Mouse (Mus musculus): ENCODE measurements at regions not wholly inside any gene's neighbourhood (a gene's known extent, or its start where the extent isn't known, plus 50 kb on each side); places are given as distances from the start of the nearest gene placed in this dataset.
"Not testable (repeated sequence)": the region's sequence is repeated elsewhere in the genome, so short reads cannot be mapped to it uniquely, and the experiment has no call there.

DNA sequence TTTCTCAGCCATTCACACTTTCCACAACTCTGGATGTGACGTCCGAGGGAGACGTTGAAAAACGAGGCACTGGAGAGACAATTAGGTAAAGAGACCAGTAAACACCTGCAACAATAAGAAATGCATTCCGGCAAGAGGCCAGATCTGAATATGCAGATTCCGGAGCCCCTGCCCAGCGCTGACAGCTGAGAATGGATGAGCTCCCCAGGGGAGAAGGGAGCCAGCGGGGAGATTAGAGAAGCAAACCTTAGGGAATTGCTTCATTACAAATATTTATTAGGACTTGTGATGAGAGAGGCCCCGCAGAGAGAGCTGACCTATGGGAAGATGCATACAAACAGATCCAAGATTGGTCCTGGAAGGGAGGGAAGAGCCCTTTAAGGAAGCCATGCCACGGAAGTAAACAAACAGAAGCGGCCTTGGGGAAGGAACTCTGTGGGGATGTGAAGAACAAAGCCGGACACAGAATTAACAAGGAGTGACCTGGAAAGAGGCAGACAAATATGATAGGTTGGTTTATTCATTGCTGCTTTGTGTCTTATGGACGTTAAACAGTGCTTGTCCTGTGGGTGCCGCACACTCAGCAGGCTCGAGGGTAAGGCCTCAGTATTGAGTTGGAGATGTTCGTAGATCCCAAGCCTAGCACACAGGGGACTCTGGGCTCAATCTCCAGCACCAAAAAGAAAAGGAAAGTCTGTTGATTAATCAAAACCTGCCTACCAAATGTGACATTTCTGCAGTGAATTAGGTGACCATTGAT is 121.7 kb upstream of the Nebl start:
- DNase-seq (ENCODE audit: extremely low spot score in 1 of 2, low spot score in 1 of 2): no peak

- DNase-seq (ENCODE audit: extremely low spot score in 1 of 2, low spot score in 1 of 2): no peak
Measured at GRCm38 (mm10) chr2:17850741-17851140, 119.5 kb upstream of the Nebl start.

- no peak for DNase-seq (ENCODE audit: extremely low spot score in 1 of 2, low spot score in 1 of 2)
Measured at GRCm38 (mm10) chr2:17849267-17849666, 118.0 kb upstream of the Nebl start.

- DNase-seq (ENCODE audit: extremely low spot score in 1 of 2, low spot score in 1 of 2): not testable (repeated sequence)
Measured at GRCm38 (mm10) chr2:17845447-17846092, 114.3 kb upstream of the Nebl start.

DNA sequence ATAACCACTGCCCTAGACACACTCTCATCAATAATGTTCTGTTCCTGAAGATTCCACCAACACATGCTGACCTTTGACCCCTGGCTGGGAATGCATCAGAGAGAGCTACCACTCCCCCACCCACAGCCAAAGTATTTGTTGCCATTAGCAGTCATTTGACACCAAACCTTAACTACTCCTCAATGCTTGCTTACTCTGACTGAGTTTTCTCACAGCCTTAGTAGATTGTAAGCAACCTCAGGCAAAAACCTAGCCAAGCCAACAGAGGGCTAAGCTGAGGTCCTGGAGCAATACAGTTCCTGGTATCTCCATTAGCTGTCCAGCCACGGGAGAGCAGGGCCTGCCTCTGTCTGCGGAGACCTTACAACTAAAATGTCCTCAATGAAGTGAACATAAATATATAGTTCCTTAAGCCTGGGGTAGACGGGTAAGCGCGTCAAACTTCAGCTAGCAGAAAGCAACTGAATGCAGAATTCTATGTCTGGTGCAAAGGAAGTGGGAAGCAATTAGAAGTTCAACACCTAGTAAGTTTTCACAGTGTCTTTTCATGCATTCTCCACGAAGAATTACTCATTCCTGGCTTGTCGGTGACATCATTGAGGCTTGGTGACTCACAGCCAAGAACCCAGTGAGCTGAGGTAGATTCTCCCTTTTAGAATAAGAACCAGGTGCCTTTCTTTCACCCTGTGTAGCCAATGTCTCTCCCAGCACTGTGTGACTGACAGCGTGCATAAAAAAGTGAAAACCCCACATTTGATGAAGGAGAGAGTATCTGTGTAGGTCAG is 113.6 kb upstream of the Nebl start:
- DNase-seq (ENCODE audit: extremely low spot score in 1 of 2, low spot score in 1 of 2): no peak

DNA sequence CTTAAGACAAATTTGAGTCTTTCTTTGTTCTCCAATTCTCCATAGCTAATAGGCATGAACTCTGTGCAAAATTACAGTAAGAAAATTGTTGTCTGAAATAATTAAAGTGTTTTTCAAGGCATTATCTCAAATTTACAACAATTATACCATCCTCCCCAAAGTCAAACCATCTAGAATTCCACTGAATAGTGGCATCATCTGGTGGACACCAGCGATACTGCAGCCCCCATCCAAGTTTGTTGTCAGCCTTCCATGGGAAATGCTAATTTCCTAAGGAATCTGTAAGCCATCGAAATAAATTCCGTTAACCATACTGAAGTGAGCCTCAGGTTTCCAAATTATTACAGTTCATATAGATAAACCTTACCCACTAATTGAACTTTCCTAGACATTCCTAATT is 110.7 kb upstream of the Nebl start:
- DNase-seq (ENCODE audit: extremely low spot score in 1 of 2, low spot score in 1 of 2): peak in 1 of 2 experiments; percentile 55

- DNase-seq (ENCODE audit: extremely low spot score in 1 of 2, low spot score in 1 of 2): no peak
Measured at GRCm38 (mm10) chr2:17841546-17841945, 110.3 kb upstream of the Nebl start.

GRCm38 (mm10) chr2:17840941-17841498 is 109.8 kb upstream of the Nebl start:
- no peak for DNase-seq (ENCODE audit: extremely low spot score in 1 of 2, low spot score in 1 of 2)

- no peak for DNase-seq (ENCODE audit: extremely low spot score in 1 of 2, low spot score in 1 of 2)
Measured at GRCm38 (mm10) chr2:17839649-17840048, 108.4 kb upstream of the Nebl start.

DNA sequence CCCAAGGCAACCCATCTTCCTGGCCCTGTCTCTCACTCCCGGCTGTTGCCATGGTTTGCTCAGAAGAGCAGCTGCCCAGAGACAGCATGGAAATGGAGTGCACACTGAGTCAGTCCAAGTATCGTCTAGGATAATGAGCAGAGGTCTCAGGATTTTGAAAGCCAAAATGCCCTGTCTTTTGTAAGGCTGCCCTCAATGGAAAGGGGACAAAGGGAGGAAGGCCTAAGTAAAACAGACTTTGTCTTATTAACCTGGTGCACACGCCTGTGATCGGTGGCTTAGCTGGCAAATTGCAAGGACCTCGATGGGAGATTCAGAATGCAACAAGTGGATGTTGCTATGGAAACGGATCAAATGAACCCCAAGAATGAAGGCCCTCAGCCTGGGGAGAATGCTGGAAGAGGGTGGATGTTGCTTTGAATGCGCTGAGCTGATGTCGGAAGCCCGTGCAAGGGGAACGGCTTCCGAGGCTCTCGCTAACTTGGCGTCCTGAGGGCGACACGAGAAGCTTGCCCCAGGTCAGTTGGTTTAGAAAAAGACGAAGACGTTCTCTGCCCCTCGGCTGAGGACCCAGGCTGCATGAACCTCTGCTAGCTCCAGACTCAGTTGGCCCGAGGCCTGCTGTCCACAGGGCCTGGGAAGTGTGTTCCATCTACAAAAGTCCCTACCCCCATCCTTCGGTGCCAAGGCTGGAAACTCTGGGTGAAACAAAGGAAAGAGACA is 107.8 kb upstream of the Nebl start:
- no peak for DNase-seq (ENCODE audit: extremely low spot score in 1 of 2, low spot score in 1 of 2)

GRCm38 (mm10) chr2:17838381-17838680 is 107.1 kb upstream of the Nebl start:
- no peak for DNase-seq (ENCODE audit: extremely low spot score in 1 of 2, low spot score in 1 of 2)

DNA sequence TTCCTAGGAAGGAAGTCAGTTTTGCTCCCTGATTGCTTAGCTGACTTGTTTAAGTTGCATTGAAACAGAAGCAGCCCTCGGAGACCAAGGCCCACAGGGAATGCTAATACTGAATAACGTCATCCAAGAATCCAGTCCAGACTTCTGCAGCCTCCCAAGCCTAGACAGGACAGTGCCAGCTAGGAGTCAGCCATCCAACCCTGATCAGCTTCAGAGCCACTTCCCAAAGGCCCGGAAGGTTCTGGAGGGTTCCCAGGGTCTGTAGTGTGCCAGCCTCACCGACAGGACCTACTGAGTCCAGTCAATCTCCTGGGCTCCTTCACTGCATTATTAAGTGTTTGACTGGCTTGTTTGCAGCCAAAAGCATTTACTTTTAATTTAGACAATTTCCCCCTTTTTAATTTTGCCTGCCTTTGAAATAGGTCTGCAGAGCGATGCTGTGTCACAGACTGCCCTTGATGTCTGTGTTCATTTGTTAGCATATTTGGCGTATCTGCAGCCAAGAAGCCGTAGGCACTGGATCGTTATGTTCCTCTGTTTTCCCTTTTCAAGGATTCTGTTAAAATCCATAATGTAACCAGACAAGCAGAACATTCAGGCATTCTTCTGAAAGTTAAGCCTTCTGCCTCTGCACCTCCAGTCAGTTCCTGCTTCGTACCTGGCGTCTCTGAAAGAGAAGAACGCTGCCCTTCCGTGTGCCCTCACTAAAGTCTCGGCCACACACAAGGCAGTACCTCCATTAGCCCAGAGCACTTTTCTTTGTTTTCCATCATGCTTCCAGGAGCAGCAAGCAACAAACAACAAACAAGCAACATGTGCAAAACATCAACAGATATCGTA is 106.5 kb upstream of the Nebl start:
- DNase-seq (ENCODE audit: extremely low spot score in 1 of 2, low spot score in 1 of 2): no peak

- no peak for DNase-seq (ENCODE audit: extremely low spot score in 1 of 2, low spot score in 1 of 2)
Measured at GRCm38 (mm10) chr2:17832726-17833125, 101.5 kb upstream of the Nebl start.

- DNase-seq (ENCODE audit: extremely low spot score in 1 of 2, low spot score in 1 of 2): no peak
Measured at GRCm38 (mm10) chr2:17830216-17830615, 99.0 kb upstream of the Nebl start.

- DNase-seq (ENCODE audit: extremely low spot score in 1 of 2, low spot score in 1 of 2): no peak
Measured at GRCm38 (mm10) chr2:17825271-17825670, 94.0 kb upstream of the Nebl start.

- DNase-seq (ENCODE audit: extremely low spot score in 1 of 2, low spot score in 1 of 2): no peak
Measured at GRCm38 (mm10) chr2:17824176-17824575, 92.9 kb upstream of the Nebl start.

DNA sequence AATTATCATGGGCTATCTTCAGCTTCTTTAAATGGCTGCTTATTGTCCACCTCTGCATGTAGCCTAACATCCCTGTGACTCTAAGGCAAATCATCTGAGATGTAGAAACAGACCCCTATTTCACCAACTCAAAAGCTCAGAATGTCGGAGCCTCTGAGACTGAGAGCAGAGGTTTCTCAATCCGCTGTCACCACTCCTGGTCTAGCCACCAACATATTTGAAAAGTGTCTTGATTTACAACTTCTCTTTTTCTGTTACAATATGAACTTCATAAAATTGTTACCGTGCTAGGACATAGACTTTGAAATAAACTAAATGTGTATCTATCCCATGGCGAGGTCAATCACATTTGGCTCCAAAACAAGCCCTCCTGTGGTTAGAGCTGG is 91.3 kb upstream of the Nebl start:
- no peak for DNase-seq (ENCODE audit: extremely low spot score in 1 of 2, low spot score in 1 of 2)

DNA sequence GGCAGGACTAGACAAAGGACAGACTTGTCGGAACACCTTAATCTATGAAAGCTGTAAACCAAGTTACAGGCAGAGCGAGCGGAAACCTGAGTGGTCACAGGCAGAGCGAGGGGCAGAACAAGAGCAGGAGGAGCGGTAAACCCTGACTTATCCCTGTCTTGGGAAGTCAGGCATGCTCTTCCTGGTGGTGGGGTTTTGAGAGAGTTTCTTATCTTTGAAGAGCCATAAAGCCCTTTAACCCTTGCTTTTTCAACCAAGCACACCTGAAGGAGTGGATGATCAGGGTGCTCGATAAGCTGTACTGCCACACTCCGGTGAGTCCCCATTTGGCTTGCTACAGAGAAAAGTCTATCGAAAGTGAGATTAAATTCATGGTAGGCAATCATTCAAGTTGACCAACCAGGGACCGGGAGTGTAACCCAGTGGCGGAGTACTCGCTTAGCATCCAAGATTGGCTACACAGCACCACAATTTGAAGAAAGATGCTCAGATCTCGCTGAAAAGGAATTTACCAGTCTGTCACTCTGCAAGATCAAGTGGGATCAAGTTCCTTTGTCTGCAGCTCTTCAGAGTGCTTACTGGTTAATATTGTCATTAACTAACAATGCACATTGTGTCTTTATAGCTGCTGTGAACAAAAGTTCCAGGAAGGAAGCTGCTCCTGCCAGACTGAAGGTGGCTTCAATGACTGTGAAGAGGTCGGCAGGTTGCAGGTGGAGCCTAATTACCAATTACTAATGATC is 90.8 kb upstream of the Nebl start:
- DNase-seq (ENCODE audit: extremely low spot score in 1 of 2, low spot score in 1 of 2): no peak

Measured in layer of hippocampus, postnatal 25 days (tissue).